Mouse (Mus musculus): Measurements from ENCODE around the gene Ccdc58.

DNA sequence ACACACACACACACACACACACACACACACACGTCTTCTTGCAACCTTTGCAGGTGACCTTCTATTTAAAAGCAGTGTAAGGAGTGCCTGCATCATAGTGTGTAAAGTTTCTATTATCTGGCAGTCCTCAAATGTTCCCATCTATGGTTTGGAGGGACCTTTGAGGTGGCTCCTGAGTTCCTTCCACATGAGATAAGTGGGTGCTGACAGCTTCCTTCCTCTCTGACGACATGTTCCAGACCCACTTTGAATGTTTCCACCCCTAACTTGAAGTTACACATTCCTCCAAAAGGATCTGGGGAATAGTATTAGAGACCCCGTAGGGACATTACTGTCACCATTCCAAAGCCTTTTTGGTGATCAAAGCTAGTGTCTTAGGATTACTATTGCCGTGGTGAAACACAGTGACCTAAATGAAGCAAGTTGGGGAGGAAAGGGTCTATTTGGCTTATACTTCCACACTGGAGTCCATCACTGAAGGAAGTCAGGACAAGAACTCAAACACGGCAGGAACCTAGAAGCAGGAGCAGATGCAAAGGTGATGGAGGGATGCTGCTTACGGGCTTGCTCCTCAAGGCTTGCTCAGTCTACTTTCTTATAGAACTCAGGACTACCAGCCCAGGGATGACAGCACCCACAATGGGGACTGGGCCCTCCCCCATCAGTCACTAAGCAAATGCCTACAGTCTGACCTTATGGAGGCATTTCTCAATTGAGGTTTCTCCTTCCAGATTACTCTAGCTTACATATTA is 17.8 kb upstream of the Ccdc58 start:
- TF ChIP-seq CTCF (IDR thresholded peaks at IDR 0.05; ENCODE audit: low read depth, low read length) (no peak), GATA1 (IDR thresholded peaks at IDR 0.05; ENCODE audit: borderline replicate concordance, low read length) (no peak), TAL1 (conservative IDR thresholded peaks at IDR 0.05; ENCODE audit: low read depth, low read length) (no peak)
